Comparison of ENCODE assay signal across 12 mouse cellular contexts in the genomic region with DNA sequence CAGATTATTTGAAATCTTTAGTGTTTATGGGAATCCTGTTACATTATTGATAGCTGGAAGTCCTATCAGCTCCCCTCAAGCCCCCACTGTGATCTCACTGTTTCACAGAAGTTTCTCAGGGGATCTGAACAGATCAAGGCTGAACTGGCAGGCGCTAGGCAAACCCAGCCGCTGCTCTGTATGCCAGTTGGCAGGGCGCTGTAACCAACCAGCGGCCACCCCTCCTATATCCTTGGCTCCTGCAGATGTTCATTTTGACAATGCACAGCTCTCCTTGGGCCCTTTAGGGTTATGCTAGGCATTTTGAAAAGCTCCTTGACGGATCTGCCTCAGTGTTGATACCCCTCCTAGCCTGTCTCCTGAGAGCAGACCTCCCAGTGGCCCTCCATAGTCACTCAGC.
A peak's percentile ranks its signal among the peaks of the same experiment; 100 is the strongest.
DNase-seq lines count a peak whose midpoint lies in the region; ATAC-seq and TF ChIP-seq lines count a peak whose summit lies in the region.
"Had no signal": no experiment of that assay in that cellular context is flagged by ENCODE, and none has a peak within 500 bp of the region (broad histone marks: within the 10 kb centered on the region; RNA-seq: fewer than 3 reads in every experiment).

No protein-coding gene starts in this region.

- no peaks in the 10 kb centered on the region for H3K4me1 ChIP-seq in lung, embryonic 14.5 days (ENCODE audit: insufficient read depth)
- H3K4me1 ChIP-seq in brown adipose tissue, adult 24 weeks (ENCODE audit: control insufficient read depth, insufficient read depth, insufficient read length, low read length), result peaks cover 6% of the 10 kb centered on the region; the same call in 1 of the 2 replicates
- H3K4me1 ChIP-seq in liver, postnatal 0 days (ENCODE audit: insufficient read depth), result no peaks in the 10 kb centered on the region
- H3K4me1 ChIP-seq in liver, embryonic 11.5 days (replicated peaks; ENCODE audit: control insufficient read depth, insufficient read depth, low read length), result no peaks in the 10 kb centered on the region; the same call in 1 of the 2 replicates
- H3K4me1 ChIP-seq: liver, embryonic 15.5 days; neural tube, embryonic 12.5 days had no signal

- no peaks in the 10 kb centered on the region for H3K27me3 ChIP-seq in lung, embryonic 14.5 days (ENCODE audit: insufficient read depth, low read length)
- H3K27me3 ChIP-seq in liver, postnatal 0 days (ENCODE audit: insufficient read depth, low read length), result no peaks in the 10 kb centered on the region
- H3K27me3 ChIP-seq in liver, embryonic 11.5 days (replicated peaks; ENCODE audit: control insufficient read depth, insufficient read depth, low read length), result no peaks in the 10 kb centered on the region
- H3K27me3 ChIP-seq: liver, embryonic 15.5 days; neural tube, embryonic 12.5 days; Patski had no signal

- no peak overlapping the region for H3K4me3 ChIP-seq in lung, embryonic 14.5 days (ENCODE audit: low read depth, low read length)
- H3K4me3 ChIP-seq in brown adipose tissue, adult 24 weeks (ENCODE audit: insufficient read depth, low read depth, low read length), result peak overlapping the region; percentile 34
- no peak overlapping the region for H3K4me3 ChIP-seq in liver, postnatal 0 days (ENCODE audit: low read depth, low read length)
- no peak overlapping the region for H3K4me3 ChIP-seq in liver, embryonic 11.5 days (ENCODE audit: low read depth, low read length)
- H3K4me3 ChIP-seq: liver, embryonic 15.5 days; neural tube, embryonic 12.5 days had no signal

- no peak for ATAC-seq in lung, embryonic 14.5 days (ENCODE audit: insufficient read depth)
- ATAC-seq in liver, postnatal 0 days, result no peak
- ATAC-seq in liver, embryonic 11.5 days (replicated peaks; ENCODE audit: low FRiP score), result no peak
- ATAC-seq: forebrain, embryonic 14.5 days; Patski had no signal

- no peak for TF ChIP-seq CTCF in lung, embryonic 14.5 days (IDR thresholded peaks at IDR 0.05; ENCODE audit: low read depth)
- TF ChIP-seq CTCF in liver, postnatal 0 days (IDR thresholded peaks at IDR 0.05; ENCODE audit: low read depth), result no peak

- DNase-seq in heart, adult 8-10 months (ENCODE audit: low spot score), result peak; percentile 11
- no peak for DNase-seq in heart, postnatal 25 days (ENCODE audit: low spot score)
- no peak for DNase-seq in lung, embryonic 14.5 days
- DNase-seq in lung, postnatal 4 days, result no peak
- DNase-seq in lung, postnatal 36 days, result peak; percentile 13
- DNase-seq in liver, postnatal 0 days, result no peak
- DNase-seq in liver, embryonic 11.5 days (ENCODE audit: low spot score), result no peak

- WGBS in lung, embryonic 14.5 days, result 81% methylated on average over 5 of the region's 5 CpGs
- 78% methylated on average over 5 of the region's 5 CpGs for WGBS in liver, postnatal 0 days (ENCODE audit: insufficient replicate concordance)
- 78% methylated on average over 5 of the region's 5 CpGs for WGBS in liver, embryonic 11.5 days

- TF ChIP-seq EP300 in liver, postnatal 0 days (IDR thresholded peaks at IDR 0.05; ENCODE audit: low read depth), result no peak

- H3K36me3 ChIP-seq in lung, embryonic 14.5 days (ENCODE audit: insufficient read depth), result no peaks in the 10 kb centered on the region
- H3K36me3 ChIP-seq in liver, postnatal 0 days (replicated peaks; ENCODE audit: insufficient read depth, low read length), result no peaks in the 10 kb centered on the region
- H3K36me3 ChIP-seq in liver, embryonic 11.5 days (ENCODE audit: control insufficient read depth, insufficient read depth, low read length), result no peaks in the 10 kb centered on the region
- H3K36me3 ChIP-seq: liver, embryonic 15.5 days; neural tube, embryonic 12.5 days had no signal

- intact Hi-C loops in heart, postnatal 25 days (cut with DNase I), result loop anchor here (5.0 kb wide), 1 partner anchor 37 kb away; no protein-coding TSS in a partner anchor

- H3K9ac ChIP-seq in lung, embryonic 14.5 days, result no peak overlapping the region
- no peak overlapping the region for H3K9ac ChIP-seq in liver, postnatal 0 days (replicated peaks)
- H3K9ac ChIP-seq in liver, embryonic 11.5 days (ENCODE audit: low read depth, low read length), result no peak overlapping the region
- H3K9ac ChIP-seq: liver, embryonic 15.5 days; neural tube, embryonic 12.5 days had no signal

- H3K4me2 ChIP-seq in lung, embryonic 14.5 days, result peak overlapping the region; percentile 32
- no peak overlapping the region for H3K4me2 ChIP-seq in liver, postnatal 0 days (ENCODE audit: low read depth, low read length)
- no peak overlapping the region for H3K4me2 ChIP-seq in liver, embryonic 11.5 days
- H3K4me2 ChIP-seq: liver, embryonic 15.5 days; neural tube, embryonic 12.5 days had no signal

- no peak overlapping the region for H3K27ac ChIP-seq in lung, embryonic 14.5 days (ENCODE audit: low read depth)
- H3K27ac ChIP-seq in brown adipose tissue, adult 24 weeks (replicated peaks; ENCODE audit: low read depth, low read length), result peak overlapping the region; percentile 90
- H3K27ac ChIP-seq in liver, postnatal 0 days (ENCODE audit: low read depth), result no peak overlapping the region
- no peak overlapping the region for H3K27ac ChIP-seq in liver, embryonic 11.5 days (ENCODE audit: low read depth, low read length)
- H3K27ac ChIP-seq: liver, embryonic 15.5 days; neural tube, embryonic 12.5 days had no signal

- no peaks in the 10 kb centered on the region for H3K9me3 ChIP-seq in lung, embryonic 14.5 days (ENCODE audit: low read depth, low read length)
- H3K9me3 ChIP-seq in liver, postnatal 0 days (ENCODE audit: low read length), result no peaks in the 10 kb centered on the region
- H3K9me3 ChIP-seq in liver, embryonic 11.5 days (ENCODE audit: control insufficient read depth, low read length), result no peaks in the 10 kb centered on the region
- H3K9me3 ChIP-seq: liver, embryonic 15.5 days; neural tube, embryonic 12.5 days had no signal

Comparison
In these comparisons a context has a peak if more than half of its experiments do, and no peak if none do; other contexts are left out.
1. DNase-seq: peak in heart, adult 8-10 months (single experiment) and lung, postnatal 36 days (single experiment); none in heart, postnatal 25 days (single experiment), lung, embryonic 14.5 days (single experiment), lung, postnatal 4 days (0 of 2), liver, postnatal 0 days (single experiment) and liver, embryonic 11.5 days (single experiment).